ENCODE assay signal across 31 mouse cellular contexts in the genomic region with DNA sequence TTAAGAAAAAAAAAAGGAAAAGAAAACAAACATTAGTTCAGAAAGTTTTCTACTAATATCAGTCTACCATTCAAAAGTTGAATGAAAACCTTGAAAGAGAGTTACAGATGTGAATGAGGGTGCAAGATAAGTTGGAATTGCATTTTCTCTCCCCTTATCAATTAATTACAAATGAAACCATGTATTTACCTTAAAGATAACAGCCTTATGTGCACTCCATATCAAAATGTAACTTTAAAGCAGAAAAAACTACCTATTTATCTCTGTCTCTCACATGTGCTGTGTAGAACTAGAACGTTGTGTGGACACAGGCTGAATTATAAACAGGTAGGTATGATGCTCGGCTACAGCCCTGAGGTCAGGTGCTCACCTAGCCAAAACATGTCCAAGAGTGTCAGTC. TPM values are rescaled to one million over a fixed set of nuclear protein-coding genes. Genes with fewer than 3 reads are reported as not detected.
DNase-seq lines count a peak whose midpoint lies in the region; ATAC-seq lines count a peak whose summit lies in the region.
"Had no signal": no experiment of that assay in that cellular context is flagged by ENCODE, and none has a peak within 500 bp of the region (broad histone marks: within the 10 kb centered on the region; RNA-seq: fewer than 3 reads in every experiment).

No protein-coding gene starts in this region.

- no peak overlapping the region for H3K4me2 ChIP-seq in liver, embryonic 11.5 days
- H3K4me2 ChIP-seq in liver, embryonic 16.5 days (ENCODE audit: low read depth, low read length) = no peak overlapping the region
- H3K4me2 ChIP-seq: embryonic facial prominence, embryonic 15.5 days; forebrain, embryonic 15.5 days; hindbrain, embryonic 15.5 days; kidney, embryonic 15.5 days; limb, embryonic 15.5 days; midbrain, embryonic 13.5 days; neural tube, embryonic 13.5 days had no signal

- WGBS in liver, embryonic 11.5 days = 63% methylated on average over 2 of the region's 2 CpGs
- WGBS in liver, embryonic 16.5 days (ENCODE audit: insufficient replicate concordance) = 21% methylated on average over 2 of the region's 2 CpGs

- H3K27me3 ChIP-seq in liver, embryonic 11.5 days (replicated peaks; ENCODE audit: control insufficient read depth, insufficient read depth, low read length) = no peaks in the 10 kb centered on the region
- H3K27me3 ChIP-seq in liver, embryonic 16.5 days (ENCODE audit: control insufficient read depth, insufficient read depth, low read depth, low read length) = no peaks in the 10 kb centered on the region
- H3K27me3 ChIP-seq: embryonic facial prominence, embryonic 15.5 days; forebrain, embryonic 15.5 days; hindbrain, embryonic 15.5 days; kidney, embryonic 15.5 days; limb, embryonic 15.5 days; midbrain, embryonic 13.5 days; neural tube, embryonic 13.5 days; Patski had no signal

- H3K36me3 ChIP-seq in liver, embryonic 11.5 days (ENCODE audit: control insufficient read depth, insufficient read depth, low read length) = no peaks in the 10 kb centered on the region
- H3K36me3 ChIP-seq in liver, embryonic 16.5 days (ENCODE audit: control insufficient read depth, insufficient read depth) = no peaks in the 10 kb centered on the region
- H3K36me3 ChIP-seq: forebrain, embryonic 15.5 days; G1E; hindbrain, embryonic 15.5 days; midbrain, embryonic 13.5 days; neural tube, embryonic 13.5 days had no signal

- H3K9ac ChIP-seq in liver, embryonic 11.5 days (ENCODE audit: low read depth, low read length) = no peak overlapping the region
- no peak overlapping the region for H3K9ac ChIP-seq in liver, embryonic 16.5 days (ENCODE audit: low read depth, low read length)
- H3K9ac ChIP-seq: embryonic facial prominence, embryonic 15.5 days; forebrain, embryonic 15.5 days; hindbrain, embryonic 15.5 days; kidney, embryonic 15.5 days; limb, embryonic 15.5 days; midbrain, embryonic 13.5 days; neural tube, embryonic 13.5 days had no signal

- no peak for DNase-seq in liver, embryonic 11.5 days (ENCODE audit: low spot score)
- no peak for DNase-seq in liver
- no peak for DNase-seq in thymus, postnatal 0 days (ENCODE audit: low spot score)
- no peak for DNase-seq in retina, postnatal 1 day
- DNase-seq in adrenal gland, postnatal 36 days = no peak
- DNase-seq: adrenal gland, postnatal 10 days; cerebellum, adult 18-20 months; cerebellum, postnatal 10 days; gastrocnemius, adult 2 months; heart, postnatal 14 days; kidney, adult 18-20 months; kidney, postnatal 25 days; layer of hippocampus, postnatal 36 days; lung, postnatal 36 days; thymus, postnatal 25 days had no signal

- no peak overlapping the region for H3K27ac ChIP-seq in liver, embryonic 11.5 days (ENCODE audit: low read depth, low read length)
- H3K27ac ChIP-seq in liver, embryonic 16.5 days (ENCODE audit: low read length) = no peak overlapping the region
- H3K27ac ChIP-seq: embryonic facial prominence, embryonic 10.5 days; embryonic facial prominence, embryonic 15.5 days; forebrain, embryonic 15.5 days; gastrocnemius, adult 2 months; hindbrain, embryonic 10.5 days; hindbrain, embryonic 15.5 days; kidney, embryonic 15.5 days; limb, embryonic 10.5 days; limb, embryonic 15.5 days; midbrain, embryonic 13.5 days; neural tube, embryonic 13.5 days had no signal

- H3K9me3 ChIP-seq in liver, embryonic 11.5 days (ENCODE audit: control insufficient read depth, low read length) = no peaks in the 10 kb centered on the region
- no peaks in the 10 kb centered on the region for H3K9me3 ChIP-seq in liver, embryonic 16.5 days (replicated peaks; ENCODE audit: control insufficient read depth, low read length)
- H3K9me3 ChIP-seq: embryonic facial prominence, embryonic 10.5 days; embryonic facial prominence, embryonic 15.5 days; forebrain, embryonic 15.5 days; G1E; hindbrain, embryonic 10.5 days; hindbrain, embryonic 15.5 days; kidney, embryonic 15.5 days; limb, embryonic 10.5 days; limb, embryonic 15.5 days; megakaryocyte, embryonic 14.5 days; midbrain, embryonic 13.5 days; neural tube, embryonic 13.5 days had no signal

- ATAC-seq in liver, embryonic 11.5 days (replicated peaks; ENCODE audit: low FRiP score) = peak; percentile 77
- peak; percentile 54; the same call in 1 of the 2 replicates for ATAC-seq in erythroid progenitor cell, adult 5-6 weeks (replicated peaks; ENCODE audit: low FRiP score, poor library complexity, severe bottlenecking)
- peak; percentile 83 for ATAC-seq in liver, embryonic 16.5 days (ENCODE audit: low read depth)
- ATAC-seq: forebrain, embryonic 15.5 days; inflammation-experienced regulatory T-cells, adult 6 months; midbrain, embryonic 13.5 days; Patski had no signal

- H3K4me1 ChIP-seq in liver, embryonic 11.5 days (replicated peaks; ENCODE audit: control insufficient read depth, insufficient read depth, low read length) = peaks cover 25% of the 10 kb centered on the region
- peaks cover 17% of the 10 kb centered on the region for H3K4me1 ChIP-seq in liver, embryonic 16.5 days (ENCODE audit: control insufficient read depth, low read depth, low read length)
- H3K4me1 ChIP-seq: megakaryocyte, embryonic 14.5 days had no signal

- no peak overlapping the region for H3K4me3 ChIP-seq in liver, embryonic 11.5 days (ENCODE audit: low read depth, low read length)
- H3K4me3 ChIP-seq in liver, embryonic 16.5 days (ENCODE audit: low read depth, low read length) = no peak overlapping the region
- H3K4me3 ChIP-seq: embryonic facial prominence, embryonic 10.5 days; embryonic facial prominence, embryonic 15.5 days; forebrain, embryonic 15.5 days; gastrocnemius, adult 2 months; hindbrain, embryonic 10.5 days; hindbrain, embryonic 15.5 days; kidney, embryonic 15.5 days; limb, embryonic 10.5 days; limb, embryonic 15.5 days; megakaryocyte, embryonic 14.5 days; midbrain, embryonic 13.5 days; neural tube, embryonic 13.5 days had no signal

RNA-seq across cellular contexts. Expression of gene Yap1, which starts 40.5 kb away (rescaled TPM):
- polyA plus RNA-seq in liver, embryonic 11.5 days (2014; fragmentation: Nextera tagmentation; extraction: Ambion mirVana) = 11.8 and 12.4 TPM in 2 replicates
- total RNA-seq in erythroid progenitor cell, adult 5-6 weeks (2015; ENCODE audit: low replicate concordance) = 2.5 TPM in 1 of 2 replicates, not detected in the other
- not detected in 2 replicates for total RNA-seq in erythroid progenitor cell, adult 5-6 weeks (2017; ENCODE audit: low replicate concordance)
- 2.8 and 3.4 TPM in 2 replicates for polyA plus RNA-seq in liver, embryonic 16.5 days (2015; fragmentation: Nextera tagmentation; extraction: Ambion mirVana)
- 5.3 and 5.5 TPM in 2 replicates for polyA plus RNA-seq in thymus, postnatal 0 days (2015; fragmentation: Nextera tagmentation; extraction: Ambion mirVana)
- 10 to 100 TPM; 79.7 to 81.0 TPM for total RNA-seq in adrenal gland, postnatal 36 days (2021)
- polyA plus RNA-seq: inflammation-experienced regulatory T-cells, adult 6 months had no signal
